Comparison of ENCODE assay signal across 7 mouse cellular contexts in genomic region chr10:21189275-21189601, GRCm38 (mm10). TPM values are rescaled to one million over a fixed set of nuclear protein-coding genes. Genes with fewer than 3 reads are reported as not detected.
DNase-seq lines count a peak whose midpoint lies in the region; ATAC-seq and TF ChIP-seq lines count a peak whose summit lies in the region.

No protein-coding gene starts in this region.

- H3K36me3 ChIP-seq in lung, embryonic 16.5 days (ENCODE audit: control insufficient read depth, insufficient read depth, low read length): no peaks in the 10 kb centered on the region
- no peaks in the 10 kb centered on the region for H3K36me3 ChIP-seq in forebrain, embryonic 11.5 days (ENCODE audit: control insufficient read depth, insufficient read depth, low read length)
- H3K36me3 ChIP-seq in limb, embryonic 14.5 days (ENCODE audit: control insufficient read depth, insufficient read depth, low read length): no peaks in the 10 kb centered on the region
- no peaks in the 10 kb centered on the region for H3K36me3 ChIP-seq in stomach, embryonic 15.5 days

- H3K4me2 ChIP-seq in lung, embryonic 16.5 days (ENCODE audit: low read depth, low read length): peak overlapping the region; percentile 67
- H3K4me2 ChIP-seq in forebrain, embryonic 11.5 days (ENCODE audit: low read depth, low read length, severe bottlenecking): peak overlapping the region; percentile 48; the same call in 1 of the 2 replicates
- peak overlapping the region; percentile 45 for H3K4me2 ChIP-seq in limb, embryonic 14.5 days (replicated peaks; ENCODE audit: low read depth, low read length, severe bottlenecking)
- H3K4me2 ChIP-seq in stomach, embryonic 15.5 days: peak overlapping the region; percentile 49

- WGBS in lung, embryonic 16.5 days: 18% methylated on average over 8 of the region's 8 CpGs
- WGBS in forebrain, embryonic 11.5 days: 30% methylated on average over 8 of the region's 8 CpGs
- WGBS in limb, embryonic 14.5 days: 21% methylated on average over 8 of the region's 8 CpGs
- 25% methylated on average over 8 of the region's 8 CpGs for WGBS in stomach, embryonic 15.5 days

- H3K27ac ChIP-seq in lung, embryonic 16.5 days (ENCODE audit: low read length): no peak overlapping the region
- H3K27ac ChIP-seq in forebrain, embryonic 11.5 days (ENCODE audit: low read depth, low read length): no peak overlapping the region
- H3K27ac ChIP-seq in limb, embryonic 14.5 days (replicated peaks; ENCODE audit: low read depth, low read length): no peak overlapping the region
- no peak overlapping the region for H3K27ac ChIP-seq in stomach, embryonic 15.5 days

- no peak for ATAC-seq in lung, embryonic 16.5 days (ENCODE audit: low read depth)
- ATAC-seq in forebrain, embryonic 11.5 days (replicated peaks; ENCODE audit: low FRiP score): no peak
- ATAC-seq in limb, embryonic 14.5 days (ENCODE audit: low FRiP score, low read depth): no peak
- ATAC-seq in stomach, embryonic 15.5 days (ENCODE audit: insufficient read depth, low FRiP score, low read depth): no peak

- H3K9me3 ChIP-seq in lung, embryonic 16.5 days (ENCODE audit: control insufficient read depth, low read length): no peaks in the 10 kb centered on the region
- H3K9me3 ChIP-seq in forebrain, embryonic 11.5 days (ENCODE audit: control insufficient read depth, low read length): no peaks in the 10 kb centered on the region
- H3K9me3 ChIP-seq in limb, embryonic 14.5 days (ENCODE audit: control insufficient read depth, low read length): no peaks in the 10 kb centered on the region
- no peaks in the 10 kb centered on the region for H3K9me3 ChIP-seq in stomach, embryonic 15.5 days

- no peak for DNase-seq in lung, postnatal 14 days
- DNase-seq in forebrain, embryonic 11.5 days (ENCODE audit: low spot score): no peak
- no peak for DNase-seq in limb, embryonic 14.5 days (ENCODE audit: low spot score)
- DNase-seq in ovary, postnatal 14 days (ENCODE audit: low spot score): no peak
- DNase-seq in gastrocnemius, postnatal 10 days: no peak

- peak overlapping the region; percentile 52 for H3K4me3 ChIP-seq in lung, embryonic 16.5 days (ENCODE audit: low read length)
- peak overlapping the region; percentile 16; the same call in 1 of the 2 replicates for H3K4me3 ChIP-seq in forebrain, embryonic 11.5 days (ENCODE audit: low read depth, low read length)
- H3K4me3 ChIP-seq in limb, embryonic 14.5 days (replicated peaks; ENCODE audit: low read length): peak overlapping the region; percentile 26
- peak overlapping the region; percentile 37 for H3K4me3 ChIP-seq in stomach, embryonic 15.5 days (replicated peaks)

- TF ChIP-seq POLR2A in limb, embryonic 14.5 days (IDR thresholded peaks at IDR 0.05; ENCODE audit: borderline replicate concordance, extremely low read depth, insufficient read depth, insufficient read length): no peak

- H3K4me1 ChIP-seq in lung, embryonic 16.5 days (replicated peaks; ENCODE audit: control insufficient read depth, insufficient read depth, low read length): no peaks in the 10 kb centered on the region
- 0 out of 2 replicates have a peak, but pooled peaks cover 2% of the 10 kb centered on the region for H3K4me1 ChIP-seq in forebrain, embryonic 11.5 days (replicated peaks; ENCODE audit: control insufficient read depth, insufficient read depth, low read length)
- no peaks in the 10 kb centered on the region; the same call in 1 of the 2 replicates for H3K4me1 ChIP-seq in limb, embryonic 14.5 days (ENCODE audit: control insufficient read depth, insufficient read depth, low read length)
- H3K4me1 ChIP-seq in stomach, embryonic 15.5 days: no peaks in the 10 kb centered on the region

- H3K9ac ChIP-seq in lung, embryonic 16.5 days (ENCODE audit: low read length): peak overlapping the region; percentile 61; the same call in 1 of the 2 replicates
- H3K9ac ChIP-seq in forebrain, embryonic 11.5 days (ENCODE audit: low read length): no peak overlapping the region
- H3K9ac ChIP-seq in limb, embryonic 14.5 days (ENCODE audit: low read depth, low read length, severe bottlenecking): peak overlapping the region; percentile 31; the same call in 1 of the 2 replicates
- H3K9ac ChIP-seq in stomach, embryonic 15.5 days: no peak overlapping the region

- no peaks in the 10 kb centered on the region for H3K27me3 ChIP-seq in lung, embryonic 16.5 days (ENCODE audit: control insufficient read depth, insufficient read depth, low read depth, low read length)
- no peaks in the 10 kb centered on the region for H3K27me3 ChIP-seq in forebrain, embryonic 11.5 days (ENCODE audit: control insufficient read depth, insufficient read depth, low read length)
- no peaks in the 10 kb centered on the region for H3K27me3 ChIP-seq in limb, embryonic 14.5 days (ENCODE audit: control insufficient read depth, insufficient read depth, low read length)
- H3K27me3 ChIP-seq in stomach, embryonic 15.5 days (replicated peaks): no peaks in the 10 kb centered on the region

RNA-seq across cellular contexts. Expression of gene Myb, which starts 28.5 kb away (rescaled TPM):
- 7.5 and 8.5 TPM in 2 replicates for polyA plus RNA-seq in lung, embryonic 16.5 days (2015; fragmentation: Nextera tagmentation; extraction: Ambion mirVana)
- 8.9 and 9.7 TPM in 2 replicates for polyA plus RNA-seq in forebrain, embryonic 11.5 days (2014; fragmentation: Nextera tagmentation; extraction: Ambion mirVana)
- polyA plus RNA-seq in limb, embryonic 14.5 days (2012; rRNA removed): 3.8 and 4.0 TPM in 2 replicates
- 2.7 and 3.7 TPM in 2 replicates for polyA plus RNA-seq in limb, embryonic 14.5 days (2014; fragmentation: Nextera tagmentation; extraction: Ambion mirVana)
- 5.5 and 5.6 TPM in 2 replicates for polyA plus RNA-seq in stomach, embryonic 15.5 days (2015; fragmentation: Nextera tagmentation; extraction: Ambion mirVana)
- total RNA-seq in gastrocnemius, postnatal 10 days (2021): 1 to 10 TPM in 1 of 2 experiments, under 1 TPM in 1; 0.82 to 2.6 TPM

Comparison
In these comparisons a context has a peak if more than half of its experiments do, and no peak if none do; other contexts are left out.
1. H3K9ac ChIP-seq: peak in lung, embryonic 16.5 days (single experiment) and limb, embryonic 14.5 days (single experiment); none in forebrain, embryonic 11.5 days (single experiment) and stomach, embryonic 15.5 days (single experiment).
2. Peak in every context shown above with its lines, with median percentiles within 50 percentile points of each other: H3K4me2 ChIP-seq and H3K4me3 ChIP-seq.